Mouse (Mus musculus): ENCODE measurements around the gene Colgalt1. TPM values are rescaled to one million over a fixed set of nuclear protein-coding genes. Genes with fewer than 3 reads are reported as not detected.

Gene Colgalt1
- polyA plus RNA-seq, 1 experiment = 0.72 TPM

DNA sequence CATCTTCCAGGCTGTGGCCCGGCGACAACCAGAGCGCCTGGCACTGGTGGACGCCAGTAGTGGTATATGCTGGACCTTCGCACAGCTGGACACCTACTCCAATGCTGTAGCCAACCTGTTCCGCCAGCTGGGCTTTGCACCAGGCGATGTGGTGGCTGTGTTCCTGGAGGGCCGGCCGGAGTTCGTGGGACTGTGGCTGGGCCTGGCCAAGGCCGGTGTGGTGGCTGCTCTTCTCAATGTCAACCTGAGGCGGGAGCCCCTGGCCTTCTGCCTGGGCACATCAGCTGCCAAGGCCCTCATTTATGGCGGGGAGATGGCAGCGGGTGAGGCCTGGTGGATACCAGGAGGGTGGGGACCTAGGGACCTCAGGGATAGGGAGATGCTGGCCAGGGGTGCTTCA lies 31.3 kb upstream of the Colgalt1 start:
- H3K4me1 ChIP-seq (ENCODE audit: control insufficient read depth) = peaks cover 9% of the 10 kb centered on the region
- no peaks in the 10 kb centered on the region for H3K9me3 ChIP-seq (ENCODE audit: control insufficient read depth, low read length)
- no peaks in the 10 kb centered on the region for H3K36me3 ChIP-seq (ENCODE audit: control insufficient read depth)
- no peaks in the 10 kb centered on the region for H3K27me3 ChIP-seq (ENCODE audit: control insufficient read depth)
- TF ChIP-seq GATA1 (IDR thresholded peaks at IDR 0.05; ENCODE audit: low read length) = no peak
- no peak for TF ChIP-seq TAL1 (IDR thresholded peaks at IDR 0.05; ENCODE audit: low read length)
- H3K4me3 ChIP-seq (replicated peaks) = no peak overlapping the region

DNA sequence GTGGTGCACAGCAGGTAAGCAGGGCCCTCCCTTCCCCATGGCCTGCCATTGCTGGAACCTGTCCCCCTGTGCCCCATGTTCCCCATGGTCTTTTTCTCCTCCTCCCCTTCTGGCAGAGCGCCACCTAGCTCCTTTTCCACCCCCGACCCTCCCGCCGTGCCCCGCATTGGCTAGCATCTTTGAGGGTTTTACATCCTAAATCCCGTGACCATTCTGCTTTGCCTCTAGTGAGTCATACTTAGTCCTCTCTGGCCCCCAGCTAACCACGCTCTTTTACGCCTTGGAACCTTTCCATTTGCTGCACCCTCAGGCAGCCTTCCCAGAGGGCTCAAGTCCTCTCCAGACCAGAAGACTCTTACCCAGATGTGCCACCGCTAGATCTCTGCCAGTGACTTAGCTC lies 30.6 kb upstream of the Colgalt1 start:
- Histone ChIP-seq H3K4me3 (replicated peaks) (no peak overlapping the region), H3K27me3 (ENCODE audit: control insufficient read depth) (no peaks in the 10 kb centered on the region), H3K36me3 (ENCODE audit: control insufficient read depth) (no peaks in the 10 kb centered on the region), H3K9me3 (ENCODE audit: control insufficient read depth, low read length) (no peaks in the 10 kb centered on the region), H3K4me1 (ENCODE audit: control insufficient read depth) (peaks cover 9% of the 10 kb centered on the region)
- TF ChIP-seq TAL1 (IDR thresholded peaks at IDR 0.05; ENCODE audit: low read length) (no peak), GATA1 (IDR thresholded peaks at IDR 0.05; ENCODE audit: low read length) (no peak)

DNA sequence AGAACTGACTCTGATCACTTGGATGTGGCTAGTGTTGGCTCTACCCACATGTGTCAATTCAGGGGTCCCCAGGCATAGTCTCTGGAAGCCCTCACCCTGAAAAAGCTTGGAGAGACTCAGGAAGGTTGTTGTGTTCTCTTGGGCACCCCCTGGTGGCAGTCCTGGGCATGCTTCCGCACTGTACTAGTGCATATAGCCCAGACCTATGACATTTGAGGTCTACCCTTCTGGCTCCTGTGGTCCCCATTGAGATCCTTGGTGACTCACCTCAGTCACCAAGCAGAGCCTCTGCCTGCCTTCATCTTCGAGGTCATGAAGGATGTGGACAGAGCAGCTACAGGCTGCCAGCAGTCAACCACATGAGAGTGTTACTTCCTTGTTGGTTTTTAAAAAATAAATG lies 23.9 kb upstream of the Colgalt1 start:
- TF ChIP-seq TAL1 (IDR thresholded peaks at IDR 0.05; ENCODE audit: low read length) (no peak), GATA1 (IDR thresholded peaks at IDR 0.05; ENCODE audit: low read length) (no peak)
- Histone ChIP-seq H3K9me3 (ENCODE audit: control insufficient read depth, low read length) (no peaks in the 10 kb centered on the region), H3K27me3 (ENCODE audit: control insufficient read depth) (no peaks in the 10 kb centered on the region), H3K4me1 (ENCODE audit: control insufficient read depth) (peaks cover 20% of the 10 kb centered on the region), H3K4me3 (replicated peaks) (no peak overlapping the region), H3K36me3 (ENCODE audit: control insufficient read depth) (no peaks in the 10 kb centered on the region)

DNA sequence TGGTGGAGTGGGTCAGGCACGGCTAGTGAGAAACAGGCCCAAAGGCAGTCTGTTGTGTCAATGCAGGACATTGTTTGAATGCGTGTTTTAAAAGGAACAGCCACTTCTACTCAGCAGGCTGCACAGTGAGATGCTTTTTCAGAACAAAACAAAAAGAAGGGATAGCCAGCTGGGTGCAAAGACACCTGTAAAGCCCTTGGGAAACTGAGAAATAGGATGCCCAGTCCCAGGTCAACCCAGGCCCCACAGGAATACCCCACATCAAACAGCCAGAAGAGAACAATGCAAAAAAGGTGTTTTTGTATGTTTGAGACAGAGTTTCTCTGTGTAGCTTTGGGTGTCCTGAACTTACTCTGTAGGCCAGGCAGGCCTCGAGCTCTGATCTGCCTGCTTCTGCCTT lies 22.0 kb upstream of the Colgalt1 start:
- TF ChIP-seq GATA1 (IDR thresholded peaks at IDR 0.05; ENCODE audit: low read length) = no peak
- TF ChIP-seq TAL1 (IDR thresholded peaks at IDR 0.05; ENCODE audit: low read length) = no peak
- H3K4me1 ChIP-seq (ENCODE audit: control insufficient read depth) = peaks cover 39% of the 10 kb centered on the region
- no peak overlapping the region for H3K4me3 ChIP-seq (replicated peaks)
- no peaks in the 10 kb centered on the region for H3K9me3 ChIP-seq (ENCODE audit: control insufficient read depth, low read length)
- H3K36me3 ChIP-seq (ENCODE audit: control insufficient read depth) = peaks cover under 1% of the 10 kb centered on the region
- no peaks in the 10 kb centered on the region for H3K27me3 ChIP-seq (ENCODE audit: control insufficient read depth)

DNA sequence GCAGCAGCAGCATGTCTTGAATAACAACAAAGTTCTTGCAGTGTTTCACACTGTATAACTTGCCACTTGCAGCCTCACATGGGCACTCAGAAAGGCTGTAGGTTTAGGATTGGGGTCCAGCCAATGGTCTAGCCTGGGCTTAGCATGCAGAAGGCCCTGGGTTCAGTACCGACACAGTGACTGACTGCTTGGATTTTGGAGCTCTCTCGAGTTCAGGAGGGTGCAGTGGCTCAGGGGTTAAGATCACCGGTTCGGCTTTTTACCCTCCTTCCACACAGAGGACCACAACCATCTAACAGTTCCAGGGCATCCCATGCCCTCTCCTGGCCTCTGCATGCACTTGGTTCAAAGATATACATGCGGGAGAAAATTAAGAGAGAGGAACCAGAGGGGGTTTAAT lies 19.8 kb upstream of the Colgalt1 start:
- H3K36me3 ChIP-seq (ENCODE audit: control insufficient read depth) = peaks cover 9% of the 10 kb centered on the region
- TF ChIP-seq TAL1 (IDR thresholded peaks at IDR 0.05; ENCODE audit: low read length) (no peak), GATA1 (IDR thresholded peaks at IDR 0.05; ENCODE audit: low read length) (no peak)
- peaks cover 51% of the 10 kb centered on the region for H3K4me1 ChIP-seq (ENCODE audit: control insufficient read depth)
- H3K27me3 ChIP-seq (ENCODE audit: control insufficient read depth) = no peaks in the 10 kb centered on the region
- peak overlapping the region; percentile 81 for H3K4me3 ChIP-seq (replicated peaks)
- H3K9me3 ChIP-seq (ENCODE audit: control insufficient read depth, low read length) = no peaks in the 10 kb centered on the region

DNA sequence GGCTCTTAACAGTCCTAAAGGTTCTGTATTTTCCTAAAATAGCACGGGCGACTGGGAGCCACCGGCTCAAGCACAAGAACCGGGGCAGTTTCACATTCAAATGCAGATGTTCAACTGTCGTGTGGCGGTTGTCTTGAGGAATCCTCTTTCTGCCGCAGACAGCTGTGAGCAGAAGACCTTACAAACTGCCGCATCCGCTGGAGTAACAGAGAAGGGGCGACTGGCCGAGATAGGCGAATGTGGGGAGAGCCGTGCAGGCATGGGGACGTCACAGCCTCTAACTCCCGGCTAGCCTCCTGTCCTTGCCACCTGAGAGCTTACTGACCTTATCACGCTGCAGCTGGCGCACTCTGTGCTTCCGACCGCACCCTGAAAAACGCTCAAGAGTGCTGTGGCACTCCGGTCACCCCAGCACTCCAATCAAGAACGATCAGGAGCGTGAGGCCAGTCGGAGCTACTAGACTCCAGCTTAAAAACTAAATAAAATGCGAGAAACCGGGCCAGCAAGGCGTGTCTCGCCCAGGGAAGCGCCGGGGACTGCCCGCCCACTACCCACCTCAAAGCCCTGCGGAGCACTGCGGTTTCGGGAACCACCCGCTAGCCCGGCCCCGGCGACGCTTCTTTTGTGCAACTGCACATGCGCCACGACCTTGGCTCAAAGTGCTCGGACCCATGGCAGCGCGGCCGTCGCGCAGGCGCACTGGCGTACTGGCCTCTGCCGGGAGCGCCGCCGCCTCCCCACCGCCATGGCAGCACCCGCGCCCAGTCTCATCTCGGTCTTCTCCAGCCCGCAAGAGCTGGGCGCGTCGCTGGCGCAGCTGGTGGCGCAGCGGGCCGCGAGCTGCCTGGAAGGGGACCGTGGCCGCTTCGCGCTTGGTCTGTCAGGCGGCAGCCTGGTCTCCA lies 19.1 kb upstream of the Colgalt1 start, which contains the start of gene Pgls:
Gene Pgls, plus strand, starts transcription at position 706 of the 903 bp plus-strand sequence.
- TF ChIP-seq GATA1 (IDR thresholded peaks at IDR 0.05; ENCODE audit: low read length) = peak; percentile 47; the same call in 1 of the 2 replicates
- TF ChIP-seq TAL1 (IDR thresholded peaks at IDR 0.05; ENCODE audit: low read length) = peak; percentile 55
- Histone ChIP-seq H3K36me3 (ENCODE audit: control insufficient read depth) (peaks cover 9% of the 10 kb centered on the region), H3K4me3 (replicated peaks) (peak within 1 kb of the TSS; percentile 81), H3K27me3 (ENCODE audit: control insufficient read depth) (no peaks in the 10 kb centered on the region), H3K9me3 (ENCODE audit: control insufficient read depth, low read length) (no peaks in the 10 kb centered on the region), H3K4me1 (ENCODE audit: control insufficient read depth) (peaks cover 55% of the 10 kb centered on the region)

DNA sequence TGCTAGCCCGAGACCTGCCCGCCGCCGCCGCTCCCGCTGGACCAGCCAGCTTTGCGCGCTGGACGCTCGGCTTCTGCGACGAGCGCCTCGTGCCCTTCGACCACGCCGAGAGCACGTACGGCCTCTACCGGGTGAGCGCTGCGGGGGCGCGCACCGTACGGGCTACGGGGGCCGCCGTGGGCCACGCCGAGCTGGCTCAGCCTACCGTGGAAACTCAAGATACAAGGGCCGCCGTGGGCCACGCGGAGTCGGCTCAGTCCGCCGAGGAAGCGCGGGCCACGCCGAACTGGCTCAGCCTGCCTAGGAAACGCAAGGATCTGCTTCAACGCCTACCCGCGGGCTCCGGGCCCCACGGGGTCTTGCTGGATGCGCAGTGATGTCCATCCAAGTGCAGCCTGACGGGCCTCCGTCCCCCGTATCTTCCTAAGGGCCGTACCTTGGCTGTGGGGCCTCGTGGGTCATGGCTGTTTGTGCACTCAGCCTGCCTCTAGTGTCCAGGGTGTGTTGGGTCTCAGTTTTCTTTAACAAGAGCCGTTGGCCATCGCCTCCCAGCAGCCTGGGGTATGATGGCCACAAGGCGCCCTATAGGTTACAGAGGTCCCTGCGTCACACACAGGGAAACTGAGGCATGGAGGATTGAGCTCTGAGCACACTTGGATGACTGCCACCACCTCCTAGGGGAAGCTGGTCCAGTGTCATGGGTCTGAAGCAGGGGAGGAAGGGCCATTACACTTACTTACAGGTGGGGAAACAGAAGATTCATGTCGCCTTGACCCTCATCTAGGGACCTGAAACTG lies 18.2 kb upstream of the Colgalt1 start:
- TF ChIP-seq GATA1 (IDR thresholded peaks at IDR 0.05; ENCODE audit: low read length) (no peak), TAL1 (IDR thresholded peaks at IDR 0.05; ENCODE audit: low read length) (no peak)
- H3K36me3 ChIP-seq (ENCODE audit: control insufficient read depth) = peaks cover 15% of the 10 kb centered on the region
- no peaks in the 10 kb centered on the region for H3K9me3 ChIP-seq (ENCODE audit: control insufficient read depth, low read length)
- no peaks in the 10 kb centered on the region for H3K27me3 ChIP-seq (ENCODE audit: control insufficient read depth)
- H3K4me3 ChIP-seq (replicated peaks) = peak overlapping the region; percentile 81
- H3K4me1 ChIP-seq (ENCODE audit: control insufficient read depth) = peaks cover 61% of the 10 kb centered on the region

DNA sequence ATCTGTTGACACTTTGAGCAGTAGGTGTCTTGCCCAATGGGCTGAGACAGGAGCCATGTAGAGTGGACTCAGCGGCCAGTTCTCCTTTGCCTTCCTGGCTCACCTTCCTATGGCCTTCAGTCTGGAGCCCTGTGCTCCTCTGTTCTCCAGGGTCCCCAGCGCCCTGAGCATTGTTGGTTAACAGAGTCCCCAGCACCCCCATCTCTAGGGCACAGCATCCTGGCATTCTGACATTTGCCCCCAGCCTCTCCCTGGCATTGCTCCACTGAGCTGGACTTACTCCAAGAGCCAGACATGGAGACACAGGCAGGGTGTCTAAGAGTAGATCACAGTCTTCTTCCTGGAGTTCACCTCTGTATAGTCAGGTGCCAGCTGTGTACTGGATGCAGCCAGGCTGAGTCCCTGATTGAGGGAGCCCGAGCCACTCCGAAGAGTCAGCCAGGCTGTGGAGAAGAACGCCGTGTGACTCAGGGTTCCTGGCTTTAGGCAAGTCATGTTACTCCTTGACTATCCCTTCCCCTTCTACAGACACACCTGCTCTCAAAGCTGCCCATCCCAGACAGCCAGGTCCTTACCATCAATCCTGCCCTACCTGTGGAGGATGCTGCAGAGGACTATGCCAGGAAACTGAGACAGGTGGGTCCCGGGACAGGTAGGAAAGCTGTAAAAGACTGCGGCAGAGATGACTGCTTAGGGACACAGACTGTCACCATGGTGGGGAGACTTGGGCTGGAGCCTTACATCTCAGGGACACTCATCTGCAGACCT lies 17.1 kb upstream of the Colgalt1 start:
- Histone ChIP-seq H3K27me3 (ENCODE audit: control insufficient read depth) (no peaks in the 10 kb centered on the region), H3K9me3 (ENCODE audit: control insufficient read depth, low read length) (no peaks in the 10 kb centered on the region), H3K4me1 (ENCODE audit: control insufficient read depth) (peaks cover 59% of the 10 kb centered on the region), H3K36me3 (ENCODE audit: control insufficient read depth) (peaks cover 15% of the 10 kb centered on the region), H3K4me3 (replicated peaks) (no peak overlapping the region)
- no peak for TF ChIP-seq GATA1 (IDR thresholded peaks at IDR 0.05; ENCODE audit: low read length)
- no peak for TF ChIP-seq TAL1 (IDR thresholded peaks at IDR 0.05; ENCODE audit: low read length)
